Mouse (Mus musculus) heart, postnatal 0 days (tissue): ENCODE results near the gene Mcts1. TPM values are rescaled to one million over a fixed set of nuclear protein-coding genes. Genes with fewer than 3 reads are reported as not detected.
A peak's percentile ranks its signal among the peaks of the same experiment; 100 is the strongest.

ENCODE experiments used
- ATAC-seq: fragments of 200-750 bp; cut with Nextera tagmentation; 2 replicates; pipeline ENCODE4 v1.8.0; 2017; ENCODE audit warnings: low read depth, moderate number of reproducible peaks, moderate library complexity; ENCODE audit not compliant: insufficient read depth
- DNase-seq: peaks from one replicate; pipeline ENCODE4 v3.0.0-alpha.2; 2016; ENCODE audit warnings: low spot score
- H3K27ac ChIP-seq: fragments of 300-500 bp; sonication (generic); 2 replicates; pipeline ENCODE4 v1.5.1; 2014; ENCODE audit warnings: low read depth, mild to moderate bottlenecking
- H3K27me3 ChIP-seq: fragments of 300-500 bp; sonication (generic); 2 replicates; pipeline ENCODE4 v1.6.1; 2014; ENCODE audit warnings: low read length, mixed read lengths; ENCODE audit not compliant: control insufficient read depth, insufficient read depth
- H3K36me3 ChIP-seq: fragments of 300-500 bp; sonication (generic); replicated peaks from 2 replicates; pipeline ENCODE4 v1.6.1; 2014; ENCODE audit warnings: low read length, mixed read lengths; ENCODE audit not compliant: control insufficient read depth, insufficient read depth
- H3K4me1 ChIP-seq: fragments of 300-500 bp; sonication (generic); 2 replicates; pipeline ENCODE4 v1.6.1; 2014; ENCODE audit warnings: antibody characterized with exemption; ENCODE audit not compliant: control insufficient read depth, insufficient read depth
- H3K4me2 ChIP-seq: fragments of 300-500 bp; sonication (generic); 2 replicates; pipeline ENCODE4 v1.6.1; 2014; ENCODE audit warnings: low read depth, mild to moderate bottlenecking, low read length, moderate library complexity
- H3K4me3 ChIP-seq: fragments of 300-500 bp; sonication (generic); 2 replicates; pipeline ENCODE4 v1.5.1; 2014; ENCODE audit warnings: low read depth, low read length
- H3K9ac ChIP-seq: fragments of 300-500 bp; sonication (generic); replicated peaks from 2 replicates; pipeline ENCODE4 v1.6.1; 2014; ENCODE audit warnings: low read depth, low read length, mixed read lengths
- H3K9me3 ChIP-seq: fragments of 300-500 bp; sonication (generic); replicated peaks from 2 replicates; pipeline ENCODE4 v1.6.1; 2016; ENCODE audit warnings: low read length; ENCODE audit not compliant: control insufficient read depth
- CTCF ChIP-seq: IDR thresholded peaks from 2 replicates; pipeline ENCODE4 v1.5.1; 2016; ENCODE audit warnings: antibody characterized with exemption, control low read depth, low read depth
- EP300 ChIP-seq: IDR thresholded peaks from 2 replicates; pipeline ENCODE4 v1.6.1; 2016; ENCODE audit warnings: antibody characterized with exemption, low read depth
- WGBS: fragments of 180-500 bp; shearing (Covaris S2); extraction: QIAGEN DNeasy Blood & Tissue Kit; methylation state at CpG from one replicate; pipeline ENCODE4 v1.1.7; 2014; 5-methylcytosine and 5-hydroxymethylcytosine counted together
- polyA plus RNA-seq: library from polyadenylated mRNA; unstranded; fragments of >200 nt; fragmentation: Nextera tagmentation; extraction: Ambion mirVana; gene quantifications from 2 replicates; pipeline ENCODE4 v1.2.1, GENCODE M21; 2015
- total RNA-seq: library from RNA; depleted of rRNA; stranded (reverse); fragments of >200 nt; gene quantifications from 2 replicates; pipeline ENCODE4 v1.2.3, GENCODE M21; 2014; ENCODE audit warnings: low replicate concordance

The Mcts1 gene
- total and polyA plus RNA-seq, 2 experiments from 2014 or later, result 44.0 to 64.9 TPM

- TF ChIP-seq EP300 (no peak), CTCF (no peak)
- Histone ChIP-seq H3K4me1 (no peaks in the 10 kb centered on the region), H3K27me3 (no peaks in the 10 kb centered on the region), H3K9me3 (no peaks in the 10 kb centered on the region), H3K9ac (no peak overlapping the region), H3K27ac (no peak overlapping the region), H3K36me3 (no peaks in the 10 kb centered on the region), H3K4me3 (no peak overlapping the region), H3K4me2 (no peak overlapping the region)
- DNase-seq, result no peak
- no peak for ATAC-seq
- 42% methylated on average over 5 of the region's 5 CpGs for WGBS
These were observed 7.0 kb upstream of the Mcts1 start for GRCm38 (mm10) chrX:38593180-38593889.

GRCm38 (mm10) chrX:38600995-38601369, 604 bp downstream of the Mcts1 start:
- Histone ChIP-seq H3K9ac (peak overlapping the region; percentile 67), H3K27me3 (no peaks in the 10 kb centered on the region), H3K4me1 (no peaks in the 10 kb centered on the region), H3K36me3 (no peaks in the 10 kb centered on the region), H3K4me3 (peak overlapping the region; percentile 59), H3K27ac (peak overlapping the region; percentile 89), H3K4me2 (peak overlapping the region; percentile 67), H3K9me3 (no peaks in the 10 kb centered on the region)
- TF ChIP-seq CTCF (no peak), EP300 (no peak)
- ATAC-seq (peak; percentile 77), DNase-seq (peak; percentile 36)
- WGBS, result 12% methylated on average over 3 of the region's 3 CpGs

- Histone ChIP-seq H3K4me3 (peak within 1 kb of the TSS; percentile 50), H3K4me2 (peak within 1 kb of the TSS; percentile 62), H3K9ac (peak within 1 kb of the TSS; percentile 42; the same call in 1 of the 2 replicates), H3K27ac (peak within 1 kb of the TSS; percentile 92), H3K4me1 (0 out of 2 replicates have a peak, but pooled peaks cover 3% of the 10 kb centered on the region), H3K27me3 (no peaks in the 10 kb centered on the region), H3K9me3 (no peaks in the 10 kb centered on the region), H3K36me3 (no peaks in the 10 kb centered on the region)
- 17% methylated on average over 37 of the region's 43 CpGs for WGBS
- ATAC-seq, result peak; percentile 98
- TF ChIP-seq EP300 (no peak), CTCF (no peak)
- DNase-seq, result peak; percentile 83
These were observed 34.6 kb downstream of the Mcts1 start, which contains the start of gene C1galt1c1 for GRCm38 (mm10) chrX:38634801-38635637. C1galt1c1 (minus strand) TSS chrX:38635087.

DNA sequence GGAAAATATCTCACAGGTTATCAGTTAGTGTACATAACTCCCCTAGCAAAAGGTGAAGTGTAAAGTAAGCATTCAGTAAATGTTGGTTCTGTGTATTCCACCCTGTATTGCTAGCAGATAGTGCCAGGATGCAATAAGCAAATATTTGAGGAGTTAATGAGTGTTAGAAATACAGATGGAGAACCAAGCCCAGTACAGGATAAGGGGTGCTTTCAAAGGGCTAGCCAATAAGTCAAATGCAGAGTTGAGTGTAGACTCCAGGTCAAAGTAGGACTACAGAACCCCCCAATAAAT, 35.2 kb downstream of the Mcts1 start:
- Histone ChIP-seq H3K27ac (0 out of 2 replicates have a peak overlapping the region, but pooled peaks have one; percentile 35), H3K4me3 (peak overlapping the region; percentile 50), H3K4me2 (peak overlapping the region; percentile 62), H3K9me3 (no peaks in the 10 kb centered on the region), H3K9ac (peak overlapping the region; percentile 42; the same call in 1 of the 2 replicates), H3K36me3 (no peaks in the 10 kb centered on the region), H3K4me1 (0 out of 2 replicates have a peak, but pooled peaks cover 3% of the 10 kb centered on the region), H3K27me3 (no peaks in the 10 kb centered on the region)
- no peak for DNase-seq
- no peak for ATAC-seq
- TF ChIP-seq EP300 (no peak), CTCF (no peak)

DNA sequence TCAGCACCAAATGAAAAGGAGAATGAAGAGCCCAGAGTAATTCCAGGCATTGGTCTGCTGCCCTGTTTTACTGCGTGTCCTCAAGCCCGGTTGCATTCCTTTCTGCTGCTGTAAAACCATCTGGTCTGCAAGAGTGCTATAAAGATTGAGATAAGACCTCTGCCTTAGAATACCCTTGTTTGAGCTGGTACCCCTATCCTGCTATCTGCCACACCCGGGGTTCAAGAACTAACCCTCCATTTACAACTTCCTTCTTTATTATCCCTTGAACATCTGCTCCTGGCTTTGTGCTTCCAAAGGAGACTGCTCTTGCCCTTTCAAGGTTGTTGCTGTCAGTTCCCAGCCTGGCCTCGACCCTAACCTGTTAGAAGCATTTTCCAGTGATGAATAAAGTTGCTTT, 41.1 kb downstream of the Mcts1 start:
- H3K36me3 ChIP-seq, result no peaks in the 10 kb centered on the region
- ATAC-seq (no peak), DNase-seq (no peak)
- no peaks in the 10 kb centered on the region for H3K4me1 ChIP-seq
- no peak overlapping the region for H3K4me2 ChIP-seq
- no peak overlapping the region for H3K4me3 ChIP-seq
- TF ChIP-seq CTCF, result no peak
- TF ChIP-seq EP300, result no peak
- no peak overlapping the region for H3K27ac ChIP-seq
- no peaks in the 10 kb centered on the region for H3K9me3 ChIP-seq
- no peak overlapping the region for H3K9ac ChIP-seq
- H3K27me3 ChIP-seq, result no peaks in the 10 kb centered on the region
- WGBS, result 36% methylated on average over 4 of the region's 4 CpGs
